Mouse (Mus musculus) kidney, adult 11 months (tissue): ENCODE measurements around the gene Nhlrc3.

Experiments used
- DNase-seq: peaks from one replicate; pipeline ENCODE4 v3.0.0; 2022

Nhlrc3 gene

DNA sequence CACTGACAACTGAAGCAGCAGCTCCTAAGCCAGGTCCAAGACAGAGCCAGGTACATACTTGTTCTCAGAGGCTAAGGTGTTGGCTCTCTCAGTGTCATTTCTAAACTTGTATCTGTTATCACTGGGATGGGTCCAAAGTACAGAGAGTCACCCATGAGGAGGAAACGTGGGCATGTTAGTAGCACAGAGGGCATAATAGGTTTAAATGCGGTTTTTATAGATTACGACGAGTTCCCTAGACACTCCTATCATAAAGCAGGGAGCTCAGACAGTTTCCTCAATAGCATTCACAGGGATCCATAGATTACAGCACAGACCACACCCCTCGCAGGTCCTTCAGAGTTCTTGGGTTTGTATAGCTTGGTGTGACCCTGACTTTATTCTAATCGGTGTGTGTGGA lies 9.1 kb downstream of the Nhlrc3 start:
- no peak for DNase-seq

DNA sequence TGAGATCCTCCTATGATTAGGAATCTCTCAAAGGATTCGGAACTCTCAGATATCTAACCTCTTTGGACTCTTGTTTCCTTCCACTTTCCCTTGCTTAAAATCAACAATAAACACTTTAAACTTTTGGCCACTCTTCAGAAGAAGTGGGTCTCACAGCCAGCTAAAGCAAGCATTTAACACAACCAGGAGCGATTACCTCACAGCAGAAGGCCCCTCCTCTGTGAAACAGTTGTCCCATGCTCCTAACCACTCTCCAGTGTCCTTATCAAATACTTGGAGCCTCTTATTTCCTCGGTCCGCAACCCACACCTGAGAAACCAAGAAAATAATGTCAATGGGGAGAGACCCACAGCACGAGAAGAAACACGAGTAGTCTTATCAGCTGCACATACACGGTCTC lies 9.8 kb downstream of the Nhlrc3 start:
- no peak for DNase-seq

DNA sequence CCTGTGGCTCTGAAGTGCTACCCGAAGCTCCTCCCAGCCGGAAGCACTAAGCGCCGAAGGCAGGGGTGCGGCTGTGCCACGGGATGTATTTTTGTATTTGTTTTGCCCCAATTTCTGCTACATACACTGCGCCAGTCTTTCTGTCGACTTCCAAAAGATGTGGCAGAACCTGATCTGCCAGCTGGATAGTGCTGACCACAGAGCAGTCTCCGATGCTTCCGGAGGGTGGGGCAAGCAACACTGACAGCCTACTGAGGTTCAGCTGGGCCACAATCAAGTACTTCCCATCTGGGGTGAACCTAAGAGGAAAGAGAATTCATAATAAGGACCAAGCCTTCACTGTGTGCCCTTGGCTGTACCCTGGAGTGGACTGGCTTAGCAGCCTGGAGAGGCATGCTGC lies 10.8 kb downstream of the Nhlrc3 start:
- DNase-seq, result no peak

DNA sequence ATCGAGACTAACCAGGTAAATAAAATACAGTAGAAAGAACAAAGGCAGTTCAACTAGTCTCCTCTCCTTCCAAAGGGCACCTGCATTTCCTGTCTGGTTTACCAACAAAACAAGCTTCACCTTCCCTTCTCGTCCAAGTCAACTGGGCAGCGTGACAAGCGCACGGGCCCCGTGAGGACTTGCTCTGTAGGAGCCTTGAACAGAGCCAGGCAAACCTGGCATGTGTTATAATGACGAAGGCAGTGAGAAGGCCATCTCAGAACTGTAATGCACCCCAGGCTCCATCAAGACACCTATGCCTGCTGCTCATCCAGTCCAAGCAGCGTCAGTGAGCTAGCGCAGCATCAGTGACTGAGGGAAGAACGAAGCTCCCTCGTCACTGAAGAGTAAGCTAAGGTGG lies 12.5 kb downstream of the Nhlrc3 start:
- DNase-seq, result no peak

DNA sequence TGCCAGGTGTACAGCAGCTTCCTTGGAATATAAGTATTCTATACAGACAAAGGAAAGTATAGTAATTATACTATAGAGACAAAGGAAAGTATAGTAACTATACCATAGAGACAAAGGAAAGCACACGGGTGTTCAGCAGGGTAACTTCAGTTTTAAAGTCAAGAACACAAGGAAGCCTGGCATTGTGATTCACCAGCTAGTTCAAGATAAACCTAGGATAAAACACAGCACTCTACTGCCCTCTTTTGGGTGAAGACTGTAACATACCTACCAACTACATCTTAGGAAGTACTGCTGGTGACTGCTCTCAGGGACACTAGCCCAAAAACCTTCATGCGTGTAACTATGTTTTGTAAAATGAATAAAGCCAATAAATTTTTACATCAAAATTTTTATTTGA lies 14.9 kb downstream of the Nhlrc3 start:
- DNase-seq, result no peak

DNA sequence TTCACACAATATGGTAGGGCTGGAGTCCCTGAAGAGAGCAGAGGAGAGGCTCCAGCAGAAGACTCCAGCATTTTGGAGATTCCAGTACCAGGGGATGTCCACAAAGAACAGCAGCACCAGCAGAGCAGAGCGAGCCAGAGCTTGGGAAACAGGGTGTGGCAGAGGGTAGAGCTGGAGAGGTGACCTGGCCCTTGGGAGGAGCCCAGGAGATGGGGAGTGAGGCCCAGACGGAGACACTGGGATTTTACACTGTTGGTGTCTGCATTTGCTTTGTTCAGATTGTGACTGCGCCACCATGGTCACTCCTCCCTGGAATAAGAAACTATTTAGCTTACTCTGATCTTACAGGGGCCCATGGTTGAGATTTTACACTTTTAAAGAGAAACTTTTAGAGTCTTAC lies 16.3 kb downstream of the Nhlrc3 start:
- no peak for DNase-seq

DNA sequence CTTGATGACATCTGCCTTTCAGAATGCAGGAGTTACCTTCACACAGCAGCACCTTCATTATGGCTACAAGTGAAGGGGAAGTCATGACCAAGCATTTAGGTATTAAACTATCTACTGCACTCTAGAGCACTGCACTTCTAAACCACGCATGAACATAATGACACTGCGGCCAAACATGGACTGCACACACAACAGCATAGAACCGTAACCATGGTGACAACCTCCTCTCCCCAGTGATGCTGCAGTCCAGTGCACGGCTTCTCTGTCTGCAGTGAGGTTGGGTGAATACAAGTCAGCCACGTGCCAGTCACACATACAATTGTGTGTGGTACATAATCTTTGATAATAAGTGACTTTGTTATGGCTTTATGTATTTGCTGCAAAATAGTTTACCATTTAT lies 17.6 kb downstream of the Nhlrc3 start:
- DNase-seq, result no peak

DNA sequence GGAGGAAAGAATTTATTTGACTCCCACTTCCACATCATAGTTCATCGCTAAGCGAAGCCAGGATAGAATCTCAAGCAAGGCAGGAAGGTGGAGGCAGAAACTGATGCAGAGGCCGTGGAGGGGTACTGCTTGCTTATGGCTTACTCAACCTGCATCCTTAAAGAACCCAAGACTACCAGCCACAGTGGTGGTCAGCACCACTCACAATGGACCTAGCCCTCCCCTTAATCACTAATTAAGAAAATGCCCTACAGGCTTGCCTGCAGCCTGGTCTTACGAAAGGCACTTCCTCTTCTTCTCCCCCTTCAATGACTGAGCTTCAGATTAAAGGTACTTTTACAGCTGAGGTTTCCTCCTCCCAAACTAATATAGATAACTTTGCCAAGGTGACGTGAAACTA lies 26.6 kb downstream of the Nhlrc3 start:
- DNase-seq, result no peak

DNA sequence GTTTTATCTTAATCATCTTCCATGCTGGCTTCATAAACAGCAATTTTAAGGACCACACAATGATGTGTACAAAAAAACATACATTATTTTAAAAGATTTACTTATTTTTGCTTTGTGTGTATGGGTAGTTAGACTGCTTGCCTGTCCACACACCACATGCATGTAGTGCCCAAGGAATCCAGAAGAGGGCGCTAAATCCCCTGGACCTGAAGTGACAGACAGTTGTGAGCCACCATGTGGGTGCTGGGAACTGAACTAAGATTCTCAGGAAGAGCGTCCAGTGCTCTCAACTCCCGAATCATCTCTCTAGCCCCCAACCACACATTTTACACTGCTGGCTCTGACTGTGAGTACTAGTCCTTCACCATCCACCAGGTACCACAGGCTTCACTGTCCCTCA lies 28.5 kb downstream of the Nhlrc3 start:
- DNase-seq, result no peak

DNA sequence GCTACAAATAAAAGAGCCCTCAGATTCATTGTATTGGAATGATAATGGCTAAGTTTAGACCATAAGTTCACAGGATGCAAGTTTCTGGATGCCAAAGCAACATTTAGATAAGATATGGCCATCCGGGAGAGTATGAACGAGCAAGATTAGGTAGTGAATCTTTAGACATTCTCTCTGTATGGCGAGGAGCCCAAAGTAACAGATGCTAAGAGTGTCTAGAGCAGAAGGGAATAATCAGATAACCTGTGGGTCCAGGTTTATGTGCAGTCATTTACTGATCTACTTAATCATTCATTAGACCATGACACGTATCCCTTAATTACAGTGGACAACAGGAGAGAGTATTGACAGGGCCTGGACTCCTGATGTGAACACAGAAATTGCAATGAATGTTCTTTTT lies 39.6 kb downstream of the Nhlrc3 start:
- no peak for DNase-seq

DNA sequence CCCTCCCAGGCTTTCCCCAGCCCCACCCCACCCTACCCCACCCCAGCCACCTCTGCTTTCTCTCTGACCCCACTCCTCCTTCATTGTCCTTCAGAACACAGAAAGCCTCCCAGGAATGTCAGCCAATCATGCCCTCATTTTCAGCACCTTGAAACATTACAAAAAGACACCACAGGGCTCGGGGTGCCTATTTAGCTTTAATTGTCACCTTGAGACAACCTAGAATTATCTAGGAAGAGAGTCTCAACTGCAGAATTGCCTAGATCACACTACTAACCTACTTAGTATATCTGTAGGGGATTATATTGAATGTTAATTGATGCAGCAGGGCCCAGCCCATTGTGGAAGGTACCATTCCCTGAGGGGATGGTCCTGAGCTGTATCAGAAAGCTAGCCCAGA lies 40.4 kb downstream of the Nhlrc3 start:
- DNase-seq, result no peak

DNA sequence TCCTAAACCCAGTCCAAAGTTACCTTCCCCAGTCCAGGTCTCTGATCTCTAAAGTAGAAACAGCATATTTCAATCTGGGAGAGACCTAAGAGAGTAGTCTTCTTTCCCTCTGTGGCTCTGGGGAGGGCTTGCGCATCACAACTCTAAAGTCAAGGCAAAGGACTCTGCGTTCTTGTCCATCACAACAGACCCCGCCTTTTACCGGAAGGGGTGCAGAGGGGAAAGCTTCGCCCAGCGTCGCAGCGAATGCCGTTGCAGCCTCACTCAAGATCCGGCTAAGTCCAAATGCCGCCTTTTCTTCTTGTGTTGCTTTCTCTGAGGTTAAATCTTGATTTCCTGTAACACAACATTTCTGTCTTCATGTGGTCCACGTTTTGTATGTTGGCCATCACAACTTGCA lies 41.5 kb downstream of the Nhlrc3 start:
- no peak for DNase-seq

DNA sequence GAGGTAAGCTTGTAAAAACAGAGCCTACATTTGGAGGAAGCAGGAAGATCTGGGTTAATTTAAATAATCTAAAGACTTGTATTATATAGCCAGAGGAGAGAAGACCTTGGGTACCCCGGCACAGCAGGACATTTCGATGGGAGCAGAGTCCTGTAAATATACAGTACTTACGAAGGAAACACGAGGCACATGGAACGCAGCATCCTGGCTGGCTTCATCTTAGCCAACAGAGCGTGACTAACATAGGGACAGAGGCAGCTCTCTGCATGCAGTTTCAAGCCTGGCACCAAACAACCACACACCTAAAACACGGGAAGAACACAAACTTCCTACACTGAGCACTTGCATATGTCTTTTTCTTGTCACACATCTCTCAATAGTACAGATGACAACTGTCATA lies 45.4 kb downstream of the Nhlrc3 start:
- no peak for DNase-seq

DNA sequence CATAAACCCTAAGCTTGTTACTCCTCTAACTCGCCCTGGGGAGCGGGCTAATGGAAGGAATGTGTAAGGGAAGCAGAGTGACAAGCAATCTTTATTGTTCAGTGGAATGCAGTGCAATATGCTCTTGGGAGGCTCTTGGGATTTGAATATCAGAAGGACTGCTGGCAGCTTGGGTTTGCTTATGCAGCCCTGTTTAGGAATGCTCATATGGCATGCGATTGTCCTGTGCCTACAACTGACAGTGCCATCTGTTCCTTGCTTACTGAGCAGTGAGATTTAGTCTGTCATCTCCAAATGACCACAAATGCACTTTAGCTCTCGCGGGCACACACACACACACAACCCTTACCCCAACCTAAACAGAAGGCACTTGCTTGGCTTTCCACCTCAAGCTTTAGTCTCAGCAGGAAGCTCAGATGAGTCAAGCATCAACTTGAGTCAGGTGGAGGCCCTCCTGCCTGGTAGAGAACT lies 47.1 kb downstream of the Nhlrc3 start:
- no peak for DNase-seq

DNA sequence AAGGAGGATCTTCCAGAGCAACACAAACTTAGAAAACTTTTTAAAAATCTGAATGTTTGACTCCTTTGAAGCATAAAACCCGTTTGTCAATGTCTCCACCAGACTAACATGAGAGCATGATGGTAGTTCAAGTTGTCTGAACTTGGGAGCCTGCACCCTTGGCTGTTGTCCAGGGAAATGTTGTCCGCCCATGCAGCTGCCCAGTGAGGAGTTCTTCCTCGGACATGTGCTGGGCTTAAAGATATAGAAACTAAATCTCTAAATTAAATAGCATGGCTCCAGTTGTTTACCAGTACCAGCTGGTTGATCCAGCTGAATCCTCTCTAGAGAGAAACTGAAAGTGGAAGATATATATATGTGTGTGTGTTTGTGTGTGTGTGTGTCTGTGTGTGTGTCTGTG lies 49.2 kb downstream of the Nhlrc3 start:
- DNase-seq, result peak; percentile 21

DNA sequence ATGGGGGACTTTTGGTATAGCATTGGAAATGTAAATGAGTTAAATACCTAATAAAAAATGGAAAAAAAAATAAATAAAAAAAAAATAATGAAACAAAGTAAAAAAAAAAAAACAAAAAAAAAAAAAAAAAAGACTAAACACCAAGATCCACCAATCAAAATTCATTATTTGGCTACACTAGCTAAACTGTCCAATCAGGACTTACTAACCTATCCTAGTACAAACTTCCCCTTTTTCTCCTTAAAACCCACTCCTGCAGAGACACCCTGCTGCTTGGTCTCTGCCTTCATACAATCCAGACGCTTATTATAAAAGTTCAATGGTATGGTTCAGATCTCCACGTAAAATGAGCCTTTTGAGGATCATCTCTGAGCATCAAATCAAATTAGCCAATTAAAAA lies 49.7 kb downstream of the Nhlrc3 start:
- no peak for DNase-seq

DNA sequence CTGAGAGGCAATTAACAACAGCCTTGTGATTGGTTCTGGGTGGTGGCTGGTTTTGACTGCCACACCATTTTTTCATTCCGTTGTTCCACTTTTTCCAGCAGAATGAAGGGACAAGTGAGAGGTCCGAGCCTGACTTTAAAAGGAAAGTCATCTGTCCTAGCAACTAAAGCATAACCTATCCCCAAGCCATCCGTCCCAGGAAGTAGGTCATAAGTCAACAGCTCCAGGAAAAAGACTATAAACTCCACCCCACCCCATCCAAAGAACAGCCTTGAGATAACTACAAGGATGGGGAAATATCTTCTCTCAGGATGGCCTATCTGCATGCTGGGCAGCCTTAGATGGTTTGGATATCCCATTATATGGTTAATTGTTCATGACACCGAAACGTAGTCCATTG lies 50.9 kb downstream of the Nhlrc3 start:
- no peak for DNase-seq

DNA sequence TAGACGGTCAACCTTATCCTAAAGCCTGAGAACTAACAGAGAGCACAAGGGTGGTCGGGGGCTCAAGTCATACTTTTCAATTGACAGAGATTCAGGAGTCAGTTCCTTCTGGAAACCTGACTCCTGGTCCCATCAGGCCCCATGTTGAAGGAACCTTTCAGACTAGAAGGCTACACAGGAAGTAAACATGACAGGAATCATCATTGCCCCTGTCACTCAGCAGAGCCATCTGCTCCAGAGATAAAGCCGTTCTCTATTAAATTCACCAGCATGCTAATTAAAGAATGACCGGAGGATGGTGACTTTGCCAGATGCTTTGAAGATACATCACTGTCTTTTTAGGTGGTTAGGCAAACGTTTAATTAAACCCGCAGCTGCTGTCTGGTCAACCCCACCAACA lies 53.1 kb downstream of the Nhlrc3 start:
- no peak for DNase-seq

DNA sequence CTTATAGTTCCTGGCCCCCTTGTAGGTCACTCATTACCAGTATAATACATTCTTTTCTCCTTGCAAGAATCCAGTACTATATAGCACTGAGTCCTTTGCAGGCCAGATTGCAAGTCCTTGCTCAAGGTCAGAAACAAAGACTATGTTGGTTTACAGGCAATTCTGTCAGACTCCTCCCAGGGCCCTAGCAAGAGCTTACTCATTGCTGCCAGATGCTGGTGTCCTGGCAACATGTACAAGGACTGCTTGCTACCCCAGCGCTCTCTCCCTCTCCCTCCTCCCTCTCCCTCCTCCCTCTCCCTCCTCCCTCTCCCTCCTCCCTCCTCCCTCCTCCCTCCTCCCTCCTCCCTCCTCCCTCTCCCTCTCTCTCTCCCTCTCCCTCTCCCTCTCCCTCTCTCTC lies 56.0 kb downstream of the Nhlrc3 start:
- DNase-seq, result no peak
